Mouse (Mus musculus) lung, postnatal 25 days (tissue): ENCODE measurements around the gene Gjc3.

Experiments
- DNase-seq: peaks from one replicate; pipeline ENCODE4 v3.0.0; 2022; ENCODE audit warnings: low spot score

Gene Gjc3

DNA sequence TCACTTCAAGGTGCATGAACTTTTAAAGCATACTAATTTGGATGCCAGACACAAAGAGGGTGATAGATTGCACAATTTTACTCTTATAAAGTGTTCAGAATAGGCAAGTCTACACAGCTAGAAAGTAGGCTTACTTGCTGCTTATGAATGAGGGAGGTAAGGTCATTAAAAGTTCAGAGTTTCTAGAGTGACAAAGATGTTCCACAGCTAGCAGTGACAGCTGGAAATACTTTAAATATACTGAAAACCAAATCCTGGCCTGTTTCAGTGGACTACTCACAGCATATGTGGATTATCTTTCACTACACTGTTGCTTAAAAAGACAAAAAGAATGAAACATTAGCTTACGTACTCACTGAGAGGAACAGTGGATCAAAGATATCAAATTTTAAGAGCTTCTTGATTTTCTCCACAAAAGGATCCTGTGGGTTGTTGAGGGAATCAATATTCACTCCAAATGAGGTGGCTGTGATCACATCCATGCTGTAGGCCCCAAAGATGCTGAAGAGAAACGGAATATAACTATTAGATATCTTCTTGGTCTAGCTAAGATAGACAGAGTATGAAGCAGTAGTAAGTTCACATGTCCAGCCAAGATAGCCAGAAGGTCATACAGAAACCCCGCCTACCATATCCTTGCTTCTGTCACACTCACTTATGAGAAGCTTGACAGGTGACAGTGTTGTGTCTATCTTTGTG is 53.2 kb downstream of the Gjc3 start:
- DNase-seq: no peak
